Mouse (Mus musculus) olfactory bulb, adult 2 months (tissue): ENCODE results near the gene Mpig6b.

Experiments
- CTCF ChIP-seq: fragments of 200-500 bp; IDR thresholded peaks from 2 replicates; pipeline ENCODE4 v1.5.1; 2012; ENCODE audit warnings: low read depth, mild to moderate bottlenecking, low read length, moderate library complexity; ENCODE audit not compliant: insufficient read depth
- POLR2A ChIP-seq: fragments of 200-500 bp; IDR thresholded peaks from 2 replicates; pipeline ENCODE4 v1.6.1; 2012; ENCODE audit warnings: mild to moderate bottlenecking, low read depth, low read length, moderate library complexity; ENCODE audit not compliant: insufficient read depth

- TF ChIP-seq CTCF = no peak
- TF ChIP-seq POLR2A = no peak
These were observed 33.6 kb downstream of the Mpig6b start for GRCm38 (mm10) chr17:35032323-35032870.
